Mouse (Mus musculus): ENCODE measurements around the gene Rasl11a. TPM values are rescaled to one million over a fixed set of nuclear protein-coding genes. Genes with fewer than 3 reads are reported as not detected.
"Not testable (repeated sequence)": the region's sequence is repeated elsewhere in the genome, so short reads cannot be mapped to it uniquely, and the experiment has no call there.

The Rasl11a gene
- polyA plus RNA-seq, 1 experiment from 2014 or later: 11.2 TPM

DNA sequence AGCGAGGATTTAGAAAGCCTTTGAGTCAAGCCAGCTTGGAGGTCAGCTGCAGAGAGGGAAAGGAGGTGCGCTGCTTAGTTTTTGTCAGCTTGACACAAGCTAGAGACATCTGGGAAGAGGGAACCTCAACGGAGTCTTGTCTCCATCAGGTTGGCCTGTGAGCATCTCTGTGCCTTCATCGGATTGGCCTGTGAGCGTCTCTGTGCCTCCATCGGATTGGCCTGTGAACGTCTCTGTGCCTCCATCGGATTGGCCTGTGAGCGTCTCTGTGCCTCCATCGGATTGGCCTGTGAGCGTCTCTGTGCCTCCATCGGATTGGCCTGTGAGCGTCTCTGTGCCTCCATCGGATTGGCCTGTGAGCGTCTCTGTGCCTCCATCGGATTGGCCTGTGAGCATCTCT lies 50.8 kb downstream of the Rasl11a start:
- H3K27ac ChIP-seq (replicated peaks); H3K9ac ChIP-seq; H3K27me3 ChIP-seq; H3K9me3 ChIP-seq (replicated peaks); ATAC-seq (ENCODE audit: insufficient number of reproducible peaks, low FRiP score, low TSS enrichment, low read depth); H3K4me1 ChIP-seq; H3K4me3 ChIP-seq (replicated peaks); H3K4me2 ChIP-seq (replicated peaks); H3K36me3 ChIP-seq: not testable (repeated sequence)
- 91% methylated on average over 16 of the region's 16 CpGs for WGBS

DNA sequence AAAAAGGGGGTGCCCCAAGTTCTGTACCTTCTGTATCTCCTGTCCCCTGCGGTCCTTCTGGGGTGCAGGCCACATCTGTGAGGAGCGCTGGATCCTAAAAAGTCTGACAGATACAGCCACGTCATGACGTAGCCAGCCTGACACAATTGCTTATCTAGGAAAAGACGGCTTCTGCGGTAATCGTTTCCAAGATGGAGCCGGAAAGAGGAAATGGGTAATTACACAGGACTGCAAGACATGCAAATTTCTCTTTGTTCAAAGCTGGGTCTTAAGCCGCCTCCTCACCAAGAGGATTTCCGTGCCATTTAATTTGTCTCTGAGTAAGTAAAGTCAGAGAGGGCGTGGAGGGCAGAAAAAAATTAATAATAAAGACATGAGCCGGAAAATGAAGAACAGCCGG lies 52.1 kb downstream of the Rasl11a start:
- no peaks in the 10 kb centered on the region for H3K36me3 ChIP-seq
- ATAC-seq (ENCODE audit: insufficient number of reproducible peaks, low FRiP score, low TSS enrichment, low read depth): no peak
- no peak overlapping the region for H3K4me2 ChIP-seq (replicated peaks)
- WGBS: 47% methylated on average over 13 of the region's 13 CpGs
- no peak overlapping the region for H3K9ac ChIP-seq
- H3K4me3 ChIP-seq (replicated peaks): no peak overlapping the region
- no peaks in the 10 kb centered on the region for H3K9me3 ChIP-seq (replicated peaks)
- H3K27me3 ChIP-seq: no peaks in the 10 kb centered on the region
- H3K27ac ChIP-seq (replicated peaks): no peak overlapping the region
- no peaks in the 10 kb centered on the region for H3K4me1 ChIP-seq

Other genes starting within 250 kb of the Rasl11a start
- gene Usp12, start 50.1 kb upstream of the Rasl11a start, polyA plus RNA-seq (2015; fragmentation: Nextera tagmentation; extraction: Ambion mirVana): 15.3 and 16.0 TPM in 2 replicates
- gene Rpl21, start 12.2 kb upstream of the Rasl11a start, polyA plus RNA-seq (2015; fragmentation: Nextera tagmentation; extraction: Ambion mirVana): 545 and 547 TPM in 2 replicates
- gene Gtf3a, start 103.6 kb downstream of the Rasl11a start, polyA plus RNA-seq (2015; fragmentation: Nextera tagmentation; extraction: Ambion mirVana): 96.9 and 105 TPM in 2 replicates
- 23.0 and 24.0 TPM in 2 replicates for gene Mtif3, start 118.7 kb downstream of the Rasl11a start, polyA plus RNA-seq (2015; fragmentation: Nextera tagmentation; extraction: Ambion mirVana)
- 14.8 and 17.2 TPM in 2 replicates for gene Lnx2, start 231.5 kb downstream of the Rasl11a start, polyA plus RNA-seq (2015; fragmentation: Nextera tagmentation; extraction: Ambion mirVana)
- 139 and 142 TPM in 2 replicates for gene Polr1d, start 232.0 kb downstream of the Rasl11a start, polyA plus RNA-seq (2015; fragmentation: Nextera tagmentation; extraction: Ambion mirVana)

All from embryonic facial prominence, embryonic 15.5 days (tissue).